Mouse (Mus musculus) ovary, adult 10 weeks (tissue): Measurements from ENCODE around the gene 4932415D10Rik. TPM values are rescaled to one million over a fixed set of nuclear protein-coding genes. Genes with fewer than 3 reads are reported as not detected.

Source experiments
- polyA plus RNA-seq: library from polyadenylated mRNA; stranded (reverse); fragments of 350-450 nt; fragmentation: Illumina TruSeq; extraction: RNeasy Lipid Tissue Mini Kit (QIAGEN cat#74804); gene quantifications from one replicate; pipeline ENCODE4 v1.2.3, GENCODE M21; 2014

The 4932415D10Rik gene
- 0.11 TPM for polyA plus RNA-seq

GRCm38 (mm10) chr10:82316482-82316881 is at the start of gene 4932415D10Rik:
TSS of gene 4932415D10Rik (minus strand) at chr10:82316582.

GRCm38 (mm10) chr10:82354083-82355010 is 38.0 kb upstream of the 4932415D10Rik start, which contains the start of gene Gm4924:
TSS of gene Gm4924 (plus strand) at chr10:82354255.

DNA sequence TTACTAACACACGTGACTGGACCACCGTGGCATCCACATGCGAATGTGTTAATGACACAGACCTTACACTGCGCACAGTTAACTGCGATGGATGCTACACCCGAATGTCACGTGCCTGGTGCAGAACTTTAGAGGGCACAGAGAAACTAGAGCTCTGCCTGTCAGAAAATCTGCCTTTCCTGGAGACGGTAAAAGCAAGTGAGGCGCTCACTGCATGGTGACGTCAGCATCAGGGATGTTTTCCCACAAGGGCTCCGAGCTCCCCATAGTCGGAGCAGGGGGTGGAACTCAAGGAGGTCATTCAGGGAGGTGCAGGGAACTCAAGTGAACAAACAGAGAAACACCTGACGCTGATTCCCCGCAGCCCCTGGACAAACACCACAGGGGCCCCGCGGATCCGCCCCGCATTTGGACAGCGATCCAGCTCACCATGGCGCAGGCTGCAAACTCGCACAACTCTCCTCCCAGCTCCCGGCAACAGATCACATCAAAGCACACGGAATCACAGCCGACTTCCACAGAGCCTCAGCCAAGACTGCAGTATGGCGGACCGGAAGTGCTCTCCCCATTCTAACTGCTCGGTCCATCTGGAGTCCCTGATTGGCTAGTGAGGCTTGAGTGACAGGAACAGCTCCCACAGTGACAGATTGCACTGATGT is 75.5 kb downstream of the 4932415D10Rik start, which contains the start of gene Zfp938:
TSS of gene Zfp938 (minus strand) at position 539 of the 659 bp plus-strand sequence.

Other genes with a start within 250 kb of the 4932415D10Rik start
- gene BC024063, start 233.2 kb downstream of the 4932415D10Rik start, polyA plus RNA-seq, result 25.7 TPM
- gene AU041133, start 188.6 kb downstream of the 4932415D10Rik start, polyA plus RNA-seq, result 19.5 TPM
- gene Zfp938, start 75.3 kb downstream of the 4932415D10Rik start, polyA plus RNA-seq, result 36.6 TPM
- 23.3 TPM for gene Gm4924, start 37.7 kb upstream of the 4932415D10Rik start, polyA plus RNA-seq
- not detected for gene Gm1553, start 176.0 kb upstream of the 4932415D10Rik start, polyA plus RNA-seq